Mouse (Mus musculus): ENCODE measurements around the gene Gm5767. TPM values are rescaled to one million over a fixed set of nuclear protein-coding genes. Genes with fewer than 3 reads are reported as not detected.

Gene Gm5767
- total and polyA plus RNA-seq, 3 experiments: not detected

DNA sequence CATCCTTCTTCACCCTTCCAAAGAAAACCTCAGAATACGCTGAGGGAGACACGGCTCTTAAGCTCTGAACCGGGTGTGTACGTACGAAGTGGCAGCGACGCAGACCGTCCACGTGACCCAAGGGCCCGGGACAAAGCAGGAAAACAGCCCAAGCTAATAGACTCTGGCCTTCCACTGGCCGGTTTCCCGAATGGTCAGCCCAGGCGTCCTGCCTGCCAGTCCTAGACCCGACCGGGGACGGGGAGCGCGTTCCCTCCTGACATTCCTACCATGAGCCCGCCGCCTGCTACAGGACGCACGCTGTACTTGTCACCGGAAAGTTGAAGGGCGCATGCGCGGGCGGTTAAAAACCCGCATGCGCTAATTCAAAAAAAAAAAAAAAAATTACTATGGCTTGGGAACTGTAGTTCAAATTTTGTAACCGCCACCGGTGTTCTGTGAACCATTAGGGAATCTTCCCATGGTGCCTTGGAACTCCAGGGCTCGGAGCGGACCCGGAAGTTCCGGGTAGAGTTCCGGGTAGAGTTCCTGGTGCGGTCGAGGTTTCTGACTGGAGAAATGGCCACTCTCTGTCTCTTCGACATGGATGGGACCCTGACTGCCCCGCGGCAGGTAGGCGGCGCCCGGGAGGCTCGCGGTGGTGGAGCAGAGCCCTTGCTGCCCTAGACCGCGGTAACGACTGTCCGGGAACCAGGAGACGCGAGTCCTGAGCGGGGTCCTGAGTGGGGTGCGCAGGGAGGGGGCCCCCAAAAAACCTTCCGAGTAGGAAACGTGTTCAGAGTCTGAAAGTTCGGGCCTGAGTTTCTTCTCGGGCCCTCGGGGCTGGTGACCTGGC is 43.1 kb upstream of the Gm5767 start, which contains the start of the genes Pmm2 and Tmem186:
Gene Pmm2 (plus strand): TSS at position 458 of the 835 bp plus-strand sequence.
Gene Tmem186 (minus strand): TSS at position 496 of the 835 bp plus-strand sequence.
- Histone ChIP-seq H3K9ac (ENCODE audit: control insufficient read depth, low read depth, low read length, poor library complexity, severe bottlenecking) (peak within 1 kb of the TSS; percentile 90), H3K27me3 (ENCODE audit: control insufficient read depth in 1 of 2, insufficient read depth in 2 of 2, low read length in 2 of 2) (no peaks in the 10 kb centered on the region), H3K27ac (ENCODE audit: control insufficient read depth, low read depth, low read length) (peak within 1 kb of the TSS; percentile 89), H3K79me2 (ENCODE audit: control insufficient read depth, insufficient read depth, low read length, poor library complexity) (peaks cover 49% of the 10 kb centered on the region), H3K9me3 (replicated peaks; ENCODE audit: insufficient read depth, low read length) (no peaks in the 10 kb centered on the region), H3K4me1 (ENCODE audit: control insufficient read depth in 1 of 2, insufficient read depth in 2 of 2, low read length in 2 of 2) (peaks cover 6 to 27% of the 10 kb centered on the region in 2 experiments; a peak in 3 of 4 replicates), H3K36me3 (ENCODE audit: control insufficient read depth in 1 of 2, insufficient read depth in 2 of 2, low read length in 2 of 2) (peaks cover 1 to 38% of the 10 kb centered on the region in 2 experiments; a peak in 2 of 4 replicates), H3K4me3 (ENCODE audit: control insufficient read depth in 1 of 2, insufficient read depth in 1 of 2, low read depth in 2 of 2, low read length in 2 of 2) (peak within 1 kb of the TSS; percentile 79 to 85)
- peak; percentile 94 for DNase-seq (ENCODE audit: low read depth, low spot score)
- no peak for TF ChIP-seq ETS1 (IDR thresholded peaks at IDR 0.05; ENCODE audit: low read depth, low read length)
- TF ChIP-seq SMC3 (IDR thresholded peaks at IDR 0.05; ENCODE audit: low read depth, low read length): no peak
- TF ChIP-seq EP300 (IDR thresholded peaks at IDR 0.05; ENCODE audit: low read depth in 1 of 2, low read length in 2 of 2): peak in 1 of 2 experiments; percentile 45; a peak in 2 of 4 replicates
- no peak for TF ChIP-seq UBTF (IDR thresholded peaks at IDR 0.05; ENCODE audit: borderline replicate concordance, insufficient read depth, low read depth, low read length)
- TF ChIP-seq MAFK (IDR thresholded peaks at IDR 0.05; ENCODE audit: borderline replicate concordance, low read depth, low read length): no peak
- TF ChIP-seq POLR2AphosphoS5 (IDR thresholded peaks at IDR 0.05; ENCODE audit: borderline replicate concordance, low read depth, low read length): 0 out of 2 replicates have a peak, but pooled peaks have one; percentile 25
- peak; percentile 95 for TF ChIP-seq MYC (IDR thresholded peaks at IDR 0.05; ENCODE audit: low read depth, low read length)
- TF ChIP-seq MYB (IDR thresholded peaks at IDR 0.05; ENCODE audit: low read depth, low read length): peak; percentile 82
- TF ChIP-seq MAX (IDR thresholded peaks at IDR 0.05; ENCODE audit: low read length): peak; percentile 90
- peak; percentile 94 for TF ChIP-seq ELF1 (IDR thresholded peaks at IDR 0.05; ENCODE audit: low read depth, low read length)
- TF ChIP-seq ZMIZ1 (IDR thresholded peaks at IDR 0.05; ENCODE audit: low read depth, low read length): peak; percentile 21; the same call in 1 of the 2 replicates
- peak; percentile 84 for TF ChIP-seq NELFE (IDR thresholded peaks at IDR 0.05; ENCODE audit: low read depth, low read length)
- no peak; the same call in 1 of the 2 replicates for TF ChIP-seq BHLHE40 (IDR thresholded peaks at IDR 0.05; ENCODE audit: borderline replicate concordance, low read depth, low read length)
- TF ChIP-seq KAT2A (conservative IDR thresholded peaks at IDR 0.05; ENCODE audit: low read depth, low read length): peak; percentile 47; the same call in 1 of the 2 replicates
- TF ChIP-seq POLR2A (IDR thresholded peaks at IDR 0.05; ENCODE audit: control insufficient read depth in 1 of 2, insufficient read depth in 1 of 2, low read depth in 1 of 2, low read length in 2 of 2, poor library complexity in 1 of 2): peak; percentile 70 to 90
- peak; percentile 9; the same call in 1 of the 2 replicates for TF ChIP-seq TCF12 (IDR thresholded peaks at IDR 0.05; ENCODE audit: low read depth, low read length)
- TF ChIP-seq USF2 (IDR thresholded peaks at IDR 0.05; ENCODE audit: borderline replicate concordance in 1 of 2, insufficient read depth in 1 of 2, low read depth in 1 of 2, low read length in 2 of 2): peak; percentile 49 to 77; a peak in 3 of 4 replicates
- no peak for TF ChIP-seq ZKSCAN1 (IDR thresholded peaks at IDR 0.05; ENCODE audit: low read depth, low read length)
- TF ChIP-seq JUND (IDR thresholded peaks at IDR 0.05; ENCODE audit: low read depth, low read length): no peak
- TF ChIP-seq ZNF384 (IDR thresholded peaks at IDR 0.05; ENCODE audit: low read depth, low read length): peak; percentile 97
- TF ChIP-seq POLR2AphosphoS2 (IDR thresholded peaks at IDR 0.05; ENCODE audit: low read length): peak; percentile 76; the same call in 1 of the 2 replicates
- no peak for TF ChIP-seq CHD2 (IDR thresholded peaks at IDR 0.05; ENCODE audit: low read length)
- TF ChIP-seq NRF1 (IDR thresholded peaks at IDR 0.05; ENCODE audit: insufficient read depth, low read depth, low read length, poor library complexity, severe bottlenecking): peak; percentile 82
- TF ChIP-seq TBP (IDR thresholded peaks at IDR 0.05; ENCODE audit: low read depth, low read length): peak; percentile 46; the same call in 1 of the 2 replicates
- TF ChIP-seq HCFC1 (IDR thresholded peaks at IDR 0.05; ENCODE audit: low read depth, low read length): peak; percentile 90
- TF ChIP-seq RCOR1 (IDR thresholded peaks at IDR 0.05; ENCODE audit: low read depth, low read length): no peak
- peak; percentile 95 for TF ChIP-seq USF1 (IDR thresholded peaks at IDR 0.05; ENCODE audit: low read depth, low read length)
- TF ChIP-seq CHD1 (IDR thresholded peaks at IDR 0.05; ENCODE audit: low read depth, low read length): no peak
- TF ChIP-seq GABPA (IDR thresholded peaks at IDR 0.05; ENCODE audit: low read depth, low read length): no peak
- TF ChIP-seq SIN3A (IDR thresholded peaks at IDR 0.05; ENCODE audit: low read length): peak; percentile 52
- TF ChIP-seq MXI1 (IDR thresholded peaks at IDR 0.05; ENCODE audit: low read depth, low read length): peak; percentile 97
- no peak for TF ChIP-seq CTCF (IDR thresholded peaks at IDR 0.05 in 2 of 3, conservative IDR thresholded peaks at IDR 0.05 in 1 of 3; ENCODE audit: control insufficient read depth in 1 of 3, insufficient read depth in 1 of 3, low read depth in 2 of 3, low read length in 3 of 3, poor library complexity in 1 of 3, severe bottlenecking in 1 of 3)
- no peak for TF ChIP-seq TAL1 (IDR thresholded peaks at IDR 0.05; ENCODE audit: low read length)
- TF ChIP-seq MAZ (IDR thresholded peaks at IDR 0.05; ENCODE audit: low read depth, low read length): no peak
